Mouse (Mus musculus) layer of hippocampus, adult 18-20 months (tissue): ENCODE measurements at regions not wholly inside any gene's neighbourhood (a gene's known extent, or its start where the extent isn't known, plus 50 kb on each side); places are given as distances from the start of the nearest gene placed in this dataset.

Experiments used
- DNase-seq, 2 experiments: peaks; one replicate each; pipeline ENCODE4 v3.0.0; 2022; ENCODE audit warnings: low spot score in 2 of 2

GRCm38 (mm10) chr17:16247681-16248080, 416.8 kb upstream of the Rgmb start:
- DNase-seq: no peak

- DNase-seq: no peak
These were observed 390.4 kb upstream of the Rgmb start for GRCm38 (mm10) chr17:16221253-16221652.

GRCm38 (mm10) chr17:16219675-16220566, 389.1 kb upstream of the Rgmb start:
- no peak for DNase-seq

GRCm38 (mm10) chr17:16218623-16219022, 387.8 kb upstream of the Rgmb start:
- DNase-seq: no peak

- DNase-seq: no peak
These were observed 386.0 kb upstream of the Rgmb start for GRCm38 (mm10) chr17:16216796-16217195.

DNA sequence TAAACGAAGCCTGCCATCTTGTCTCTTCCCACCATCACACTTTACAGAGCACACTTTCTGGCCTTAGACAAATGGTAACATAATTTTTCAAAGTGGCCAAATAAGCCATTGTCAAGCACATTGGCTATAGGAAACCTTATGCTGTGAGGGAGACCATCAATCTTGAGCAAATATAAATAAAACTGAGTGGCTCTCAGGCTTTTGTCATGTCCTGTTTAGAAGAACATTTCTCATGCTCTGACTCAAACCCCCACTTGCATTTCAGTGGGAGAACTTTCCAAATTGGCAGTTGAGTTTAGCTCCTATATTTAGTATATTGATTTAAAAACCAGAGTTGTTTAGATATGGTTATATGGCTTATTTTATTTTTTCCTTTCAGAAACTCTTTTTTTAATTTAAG, 362.8 kb upstream of the Rgmb start:
- no peak for DNase-seq

- no peak for DNase-seq
These were observed 350.0 kb upstream of the Rgmb start for GRCm38 (mm10) chr17:16180856-16181255.

DNA sequence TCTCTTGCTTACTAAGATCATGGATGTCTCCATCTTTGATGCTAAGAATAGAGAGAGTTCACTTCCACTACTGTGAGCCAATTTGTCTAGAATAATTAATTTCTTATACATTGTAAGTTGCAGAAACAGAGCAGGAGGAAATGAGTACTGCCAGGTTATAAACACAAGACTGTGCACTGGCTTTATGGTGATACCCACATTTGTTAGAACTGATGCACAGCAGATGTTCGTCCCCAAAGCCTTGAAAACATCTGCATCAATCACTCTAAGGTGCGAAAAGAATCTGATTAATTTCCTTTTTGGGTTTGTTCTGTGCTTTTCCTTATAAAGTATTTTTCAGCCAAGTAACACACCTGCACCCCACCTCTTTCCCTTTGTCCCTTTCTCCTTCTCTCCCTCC, 347.3 kb upstream of the Rgmb start:
- no peak for DNase-seq

GRCm38 (mm10) chr17:16176782-16177510, 346.1 kb upstream of the Rgmb start:
- DNase-seq: peak in 1 of 2 experiments; percentile 14

DNA sequence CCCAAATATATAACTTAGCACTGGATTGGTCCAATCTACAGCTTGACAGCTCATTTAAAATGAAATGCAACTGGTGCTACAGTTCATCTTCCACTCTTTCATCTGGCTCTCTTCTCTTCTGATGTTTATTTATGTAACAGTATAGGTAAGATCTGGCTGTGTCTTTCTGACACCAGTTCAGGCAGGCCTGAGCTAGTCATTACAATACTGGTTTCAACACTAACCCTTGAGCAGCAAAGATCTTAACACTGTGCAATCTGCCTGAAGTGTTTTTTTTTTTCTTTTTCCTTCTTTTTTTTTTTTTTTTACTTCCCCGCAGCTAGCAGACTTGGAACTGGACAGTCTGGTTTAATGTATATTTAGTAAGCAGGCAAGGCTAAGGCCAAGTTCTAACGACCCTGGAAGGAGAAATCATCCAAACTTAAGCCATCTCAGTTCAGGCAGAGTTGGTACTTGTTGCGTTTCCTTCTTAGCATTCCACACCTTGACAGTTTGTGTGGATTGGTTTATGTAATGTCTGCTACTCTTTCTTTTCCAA, 342.8 kb upstream of the Rgmb start:
- no peak for DNase-seq

DNA sequence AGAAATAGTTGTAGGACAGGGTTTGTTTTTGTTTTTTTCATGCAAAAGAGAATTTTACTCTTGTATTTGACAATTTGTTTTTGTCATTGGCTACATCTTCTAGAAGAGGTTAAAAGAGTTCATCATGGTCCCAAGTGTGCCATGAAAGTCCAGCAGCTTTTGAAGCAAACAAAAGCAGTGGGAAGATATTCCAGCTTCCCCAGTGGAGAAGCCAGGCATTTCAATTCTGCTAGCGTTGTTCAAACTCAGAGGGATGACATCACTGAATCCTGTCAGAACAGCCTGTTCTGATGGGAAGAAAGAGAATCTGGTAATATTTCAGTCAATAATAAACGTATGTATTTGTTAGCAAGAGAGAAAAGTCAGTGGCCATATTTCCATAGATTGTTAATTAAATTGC, 335.9 kb upstream of the Rgmb start:
- DNase-seq: no peak

DNA sequence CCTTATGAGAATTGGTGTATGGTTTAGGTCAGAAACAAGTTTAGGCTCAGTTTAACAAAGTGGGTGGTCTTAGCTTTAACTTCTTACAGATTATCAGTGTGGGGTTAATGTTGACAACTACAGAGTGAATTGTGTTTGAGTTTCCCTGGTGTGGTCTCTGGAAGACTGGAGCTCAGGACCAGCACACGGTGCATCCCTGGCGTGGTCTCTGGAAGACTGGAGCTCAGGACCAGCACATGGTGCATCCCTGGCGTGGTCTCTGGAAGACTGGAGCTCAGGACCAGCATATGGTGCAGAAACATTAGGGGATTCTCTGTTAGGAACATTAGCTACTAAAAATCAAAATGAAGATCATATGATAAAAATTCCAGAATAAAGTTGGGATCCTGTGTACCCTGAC, 327.3 kb upstream of the Rgmb start:
- no peak for DNase-seq

DNA sequence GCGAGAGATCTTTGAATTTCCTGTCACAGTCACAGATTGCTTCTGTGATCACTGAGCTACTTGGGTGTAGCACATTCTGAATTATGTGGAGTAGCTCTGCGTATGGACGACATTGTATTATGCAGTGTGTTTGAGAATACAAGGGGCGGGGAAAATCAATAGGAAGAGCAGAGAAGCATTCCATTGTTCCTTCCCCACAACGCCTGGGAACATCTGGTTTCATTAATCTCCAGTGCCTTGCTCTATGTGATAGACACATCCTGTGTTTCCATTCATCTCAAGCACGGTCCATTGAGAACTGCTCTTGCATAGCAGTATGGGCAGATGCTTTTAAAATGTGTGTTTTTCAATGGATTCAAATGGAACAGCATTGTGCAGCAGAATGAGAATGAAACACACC, 326.9 kb upstream of the Rgmb start:
- no peak for DNase-seq

DNA sequence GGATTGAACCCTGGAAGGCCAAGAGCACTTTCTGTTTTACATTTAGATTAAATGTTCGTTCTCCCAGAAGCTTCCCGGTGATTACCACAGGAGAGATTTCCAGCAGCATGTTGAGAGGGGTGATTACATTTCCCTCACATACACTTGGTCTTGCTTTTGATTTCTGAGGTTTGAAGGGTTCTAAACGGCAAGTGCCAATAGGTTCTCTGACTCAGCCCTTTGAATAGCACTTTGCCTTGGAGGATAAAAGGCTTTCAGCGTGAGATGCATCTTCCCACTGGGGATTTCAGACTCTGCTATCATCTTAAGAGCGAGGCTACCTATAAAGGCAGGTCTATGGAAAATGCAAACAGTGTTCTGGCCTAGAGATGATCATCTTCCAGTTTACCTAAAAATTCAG, 326.3 kb upstream of the Rgmb start:
- no peak for DNase-seq

GRCm38 (mm10) chr17:16156596-16156995, 325.8 kb upstream of the Rgmb start:
- DNase-seq: no peak

GRCm38 (mm10) chr17:16155587-16155986, 324.7 kb upstream of the Rgmb start:
- DNase-seq: no peak
